Mouse (Mus musculus) intestine, postnatal 0 days (tissue): ENCODE data around the gene Plcb4. TPM values are rescaled to one million over a fixed set of nuclear protein-coding genes. Genes with fewer than 3 reads are reported as not detected.

ENCODE experiments used
- ATAC-seq: fragments of 200-750 bp; cut with Nextera tagmentation; 2 replicates; pipeline ENCODE4 v1.8.0; 2017; ENCODE audit warnings: mild to moderate bottlenecking, moderate TSS enrichment, moderate library complexity
- H3K27ac ChIP-seq: fragments of 300-500 bp; sonication (generic); 2 replicates; pipeline ENCODE4 v1.5.1; 2014; ENCODE audit warnings: mild to moderate bottlenecking, low read depth, low read length, moderate library complexity
- H3K27me3 ChIP-seq: fragments of 300-500 bp; sonication (generic); replicated peaks from 2 replicates; pipeline ENCODE4 v1.6.1; 2014; ENCODE audit warnings: low read length, mixed read lengths; ENCODE audit not compliant: control insufficient read depth, insufficient read depth
- H3K36me3 ChIP-seq: fragments of 300-500 bp; sonication (generic); 2 replicates; pipeline ENCODE4 v1.6.1; 2014; ENCODE audit warnings: mild to moderate bottlenecking, moderate library complexity; ENCODE audit not compliant: control insufficient read depth, insufficient read depth
- H3K4me1 ChIP-seq: fragments of 300-500 bp; sonication (generic); replicated peaks from 2 replicates; pipeline ENCODE4 v1.6.1; 2014; ENCODE audit warnings: antibody characterized with exemption, low read length, mixed read lengths; ENCODE audit not compliant: control insufficient read depth, insufficient read depth
- H3K4me2 ChIP-seq: fragments of 300-500 bp; sonication (generic); replicated peaks from 2 replicates; pipeline ENCODE4 v1.6.1; 2014; ENCODE audit warnings: low read depth, mild to moderate bottlenecking, moderate library complexity
- H3K4me3 ChIP-seq: fragments of 300-500 bp; sonication (generic); 2 replicates; pipeline ENCODE4 v1.5.1; 2014; ENCODE audit warnings: low read depth, low read length
- H3K9ac ChIP-seq: fragments of 300-500 bp; sonication (generic); 2 replicates; pipeline ENCODE4 v1.6.1; 2014; ENCODE audit warnings: mild to moderate bottlenecking, low read depth, low read length
- H3K9me3 ChIP-seq: fragments of 300-500 bp; sonication (generic); 2 replicates; pipeline ENCODE4 v1.6.1; 2016; ENCODE audit warnings: mixed run types; ENCODE audit not compliant: control insufficient read depth
- CTCF ChIP-seq: sonication (generic); IDR thresholded peaks from 2 replicates; pipeline ENCODE4 v1.5.1; 2016; ENCODE audit warnings: low read depth, mild to moderate bottlenecking, control low read depth, antibody characterized with exemption, moderate library complexity
- WGBS: fragments of 180-500 bp; shearing (Covaris S2); extraction: QIAGEN DNeasy Blood & Tissue Kit; methylation state at CpG from one replicate; pipeline ENCODE4 v1.1.7; 2014; 5-methylcytosine and 5-hydroxymethylcytosine counted together
- polyA plus RNA-seq: library from polyadenylated mRNA; unstranded; fragments of >200 nt; fragmentation: Nextera tagmentation; extraction: Ambion mirVana; gene quantifications from 2 replicates; pipeline ENCODE4 v1.2.1, GENCODE M21; 2015

Plcb4 gene
- polyA plus RNA-seq, 1 experiment from 2014 or later: 5.5 TPM

DNA sequence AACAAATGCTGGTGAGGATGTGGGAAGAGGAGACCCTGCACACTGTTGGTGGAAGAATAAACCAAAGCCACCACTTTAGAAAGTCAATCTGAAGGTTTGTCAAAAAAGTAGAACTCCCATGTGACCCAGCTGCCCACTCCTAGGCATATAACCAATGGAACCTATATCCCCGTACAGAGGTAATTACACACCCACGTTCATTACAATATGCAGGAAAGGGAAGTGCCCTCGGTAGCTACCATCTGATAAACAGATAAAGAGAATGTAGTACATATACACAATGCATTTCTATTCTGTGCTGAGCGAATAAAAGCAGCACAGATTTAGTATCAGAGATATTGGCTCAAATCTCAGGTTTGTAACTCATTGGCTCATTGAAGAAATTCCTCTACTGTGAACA, 242.2 kb downstream of the Plcb4 start:
- Histone ChIP-seq H3K4me1 (no peaks in the 10 kb centered on the region), H3K9ac (no peak overlapping the region), H3K27me3 (no peaks in the 10 kb centered on the region), H3K27ac (no peak overlapping the region), H3K9me3 (no peaks in the 10 kb centered on the region), H3K36me3 (no peaks in the 10 kb centered on the region), H3K4me3 (no peak overlapping the region), H3K4me2 (no peak overlapping the region)
- 77% methylated on average over 4 of the region's 4 CpGs for WGBS
- no peak for ATAC-seq
- no peak for TF ChIP-seq CTCF

DNA sequence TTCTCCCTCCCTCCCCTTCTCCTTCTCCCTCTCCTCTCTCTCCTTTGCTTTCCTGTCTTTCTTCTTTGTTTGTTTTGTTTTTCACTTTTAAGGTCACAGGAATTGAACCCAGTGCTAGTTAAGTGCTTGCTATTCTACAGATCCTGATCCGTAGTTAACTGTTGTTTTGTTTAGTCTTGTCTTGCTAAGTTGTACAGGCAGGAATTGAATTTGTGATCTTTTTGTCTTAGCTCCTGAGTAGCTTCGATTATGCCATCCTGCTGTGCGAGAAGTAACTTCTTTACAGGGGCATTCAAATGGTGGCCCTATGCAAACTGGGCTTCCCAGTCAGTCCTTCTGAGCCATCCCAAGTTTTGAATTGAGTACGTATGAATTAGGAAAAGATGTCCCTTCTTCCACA, 245.5 kb downstream of the Plcb4 start:
- no peak overlapping the region for H3K9ac ChIP-seq
- H3K4me2 ChIP-seq: no peak overlapping the region
- H3K4me3 ChIP-seq: no peak overlapping the region
- 83% methylated on average over 4 of the region's 4 CpGs for WGBS
- no peaks in the 10 kb centered on the region for H3K36me3 ChIP-seq
- no peak for ATAC-seq
- no peak overlapping the region for H3K27ac ChIP-seq
- no peaks in the 10 kb centered on the region for H3K9me3 ChIP-seq
- no peaks in the 10 kb centered on the region for H3K27me3 ChIP-seq
- no peaks in the 10 kb centered on the region for H3K4me1 ChIP-seq
- no peak for TF ChIP-seq CTCF

DNA sequence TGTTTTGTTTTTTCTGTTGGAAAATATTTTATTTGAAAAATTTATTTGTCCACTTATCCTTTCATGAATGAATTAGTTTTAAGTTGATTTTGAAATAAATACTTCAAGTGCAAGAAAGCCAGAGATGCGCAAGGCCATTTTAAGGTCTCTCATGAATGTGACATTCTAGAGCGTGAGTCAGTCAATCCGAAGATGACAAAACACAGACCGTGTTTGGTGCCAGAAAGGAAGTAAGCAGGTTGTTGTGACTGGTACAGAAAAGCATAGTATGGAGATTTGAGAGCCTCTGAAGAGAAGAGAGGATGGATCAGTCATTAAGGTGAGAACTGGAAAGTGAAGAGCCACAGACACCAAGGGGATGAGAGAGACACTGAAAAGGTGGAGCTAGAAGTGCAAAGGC, 246.0 kb downstream of the Plcb4 start:
- Histone ChIP-seq H3K4me2 (no peak overlapping the region), H3K27me3 (no peaks in the 10 kb centered on the region), H3K27ac (no peak overlapping the region), H3K4me3 (no peak overlapping the region), H3K36me3 (no peaks in the 10 kb centered on the region), H3K4me1 (no peaks in the 10 kb centered on the region), H3K9ac (no peak overlapping the region), H3K9me3 (no peaks in the 10 kb centered on the region)
- 82% methylated on average over 4 of the region's 4 CpGs for WGBS
- ATAC-seq: no peak
- no peak for TF ChIP-seq CTCF

DNA sequence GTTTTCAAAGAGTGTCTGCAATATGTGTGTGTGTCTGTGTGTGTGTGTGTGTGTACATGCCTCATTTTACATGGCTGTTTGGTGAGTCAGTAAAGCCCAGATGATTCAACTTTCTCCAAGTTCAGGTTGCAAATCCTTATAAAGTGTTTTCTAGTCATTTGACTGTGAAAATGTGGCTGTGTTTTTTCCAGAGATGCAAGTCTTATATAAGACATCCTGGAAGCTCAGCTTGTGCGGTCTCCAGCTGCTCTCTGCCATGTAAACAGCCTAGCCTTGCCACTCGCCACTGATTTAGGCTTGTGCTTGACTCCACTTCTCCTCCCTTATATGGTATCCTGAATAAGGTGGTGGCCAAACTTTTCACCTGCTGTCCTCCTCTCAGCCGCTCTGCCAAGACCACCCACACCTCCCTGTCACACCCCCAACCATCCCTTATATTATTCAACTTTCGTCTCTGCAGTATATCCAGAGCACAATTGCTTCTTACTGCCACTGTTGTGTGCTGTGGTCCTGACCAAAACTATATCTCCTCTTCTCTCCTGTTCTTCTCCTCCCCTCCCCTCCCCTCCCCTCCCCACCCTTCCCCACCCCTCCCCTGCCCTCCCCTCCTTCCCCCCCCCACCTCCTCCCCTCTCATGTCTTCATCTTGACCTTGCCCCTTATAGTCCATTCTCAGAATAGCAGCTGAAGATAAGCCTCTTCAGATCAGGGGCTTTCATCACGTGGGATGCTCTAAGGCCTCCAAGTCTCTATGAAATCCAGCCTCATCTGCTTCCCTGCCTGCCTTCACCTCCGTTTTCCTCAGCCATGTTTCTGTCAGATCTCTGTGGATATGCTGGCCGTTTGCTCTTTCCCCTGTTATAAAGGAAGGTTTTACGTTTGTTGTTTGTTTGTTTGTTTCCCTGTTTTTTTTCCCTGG, 255.8 kb downstream of the Plcb4 start:
- H3K27ac ChIP-seq: no peak overlapping the region
- H3K4me2 ChIP-seq: no peak overlapping the region
- H3K36me3 ChIP-seq: no peaks in the 10 kb centered on the region
- no peak overlapping the region for H3K9ac ChIP-seq
- H3K4me1 ChIP-seq: no peaks in the 10 kb centered on the region
- ATAC-seq: no peak
- no peaks in the 10 kb centered on the region for H3K9me3 ChIP-seq
- H3K27me3 ChIP-seq: no peaks in the 10 kb centered on the region
- no peak overlapping the region for H3K4me3 ChIP-seq
- TF ChIP-seq CTCF: no peak
- 59% methylated on average over 8 of the region's 8 CpGs for WGBS

DNA sequence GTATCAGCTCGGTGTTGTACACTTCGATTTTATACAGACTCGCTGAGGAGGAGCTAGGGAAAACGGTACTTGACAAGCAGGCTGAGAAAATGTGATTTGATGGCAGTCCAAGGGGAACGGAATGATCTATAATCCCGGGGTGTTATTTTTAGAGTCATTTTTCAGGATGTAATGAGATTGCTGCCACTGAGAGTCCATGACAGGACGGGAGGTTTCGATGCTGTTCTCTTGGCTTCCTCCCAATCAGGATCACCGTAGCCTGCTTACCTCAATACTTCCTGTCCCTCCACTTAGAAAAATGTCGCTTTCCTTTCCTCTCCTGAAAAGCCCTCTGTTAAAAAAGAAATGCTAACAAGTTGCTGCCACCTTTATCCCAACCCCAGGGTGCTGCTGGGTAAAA, 257.1 kb downstream of the Plcb4 start:
- no peak for ATAC-seq
- no peak for TF ChIP-seq CTCF
- no peak overlapping the region for H3K4me2 ChIP-seq
- 65% methylated on average over 10 of the region's 10 CpGs for WGBS
- no peaks in the 10 kb centered on the region for H3K27me3 ChIP-seq
- H3K4me3 ChIP-seq: no peak overlapping the region
- no peaks in the 10 kb centered on the region for H3K4me1 ChIP-seq
- no peaks in the 10 kb centered on the region for H3K9me3 ChIP-seq
- H3K27ac ChIP-seq: no peak overlapping the region
- H3K36me3 ChIP-seq: no peaks in the 10 kb centered on the region
- H3K9ac ChIP-seq: no peak overlapping the region

DNA sequence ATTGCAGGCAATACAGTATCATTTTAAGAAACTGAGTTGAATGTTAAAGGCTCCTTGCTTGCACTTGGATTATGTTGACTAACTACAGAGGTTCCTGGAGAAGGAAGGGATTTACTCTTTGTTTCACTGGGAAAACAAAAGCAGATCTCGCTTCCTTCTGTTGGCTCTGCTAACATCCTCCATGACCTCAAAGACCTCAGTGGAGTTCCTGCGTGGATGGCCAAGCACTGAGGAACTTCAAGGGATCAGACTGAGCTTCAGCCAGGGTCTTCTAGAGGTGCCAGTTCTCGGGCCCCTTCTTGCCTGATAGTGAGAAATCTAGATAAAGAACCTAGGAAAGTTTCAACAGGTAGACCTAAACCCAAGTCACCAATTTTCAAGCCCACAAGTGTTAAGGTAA, 258.2 kb downstream of the Plcb4 start:
- no peak overlapping the region for H3K4me2 ChIP-seq
- no peak overlapping the region for H3K9ac ChIP-seq
- 64% methylated on average over 3 of the region's 3 CpGs for WGBS
- H3K27ac ChIP-seq: no peak overlapping the region
- no peak overlapping the region for H3K4me3 ChIP-seq
- ATAC-seq: no peak
- no peaks in the 10 kb centered on the region for H3K4me1 ChIP-seq
- no peaks in the 10 kb centered on the region for H3K27me3 ChIP-seq
- no peaks in the 10 kb centered on the region for H3K9me3 ChIP-seq
- no peaks in the 10 kb centered on the region for H3K36me3 ChIP-seq
- no peak for TF ChIP-seq CTCF
